Mouse (Mus musculus): Measurements from ENCODE around the gene Slc28a1.

The Slc28a1 gene

GRCm38 (mm10) chr7:81213347-81214152, 99.0 kb downstream of the Slc28a1 start, which contains the start of gene Pde8a:
Pde8a (plus strand) TSS chr7:81213596.
- no peak for DNase-seq (ENCODE audit: low spot score)

GRCm38 (mm10) chr7:81214153-81214907, 99.7 kb downstream of the Slc28a1 start:
- no peak for DNase-seq (ENCODE audit: low spot score)

- no peak for DNase-seq (ENCODE audit: low spot score)
These were observed 101.4 kb downstream of the Slc28a1 start for GRCm38 (mm10) chr7:81215950-81216349.

GRCm38 (mm10) chr7:81219321-81219720, 104.7 kb downstream of the Slc28a1 start:
- no peak for DNase-seq (ENCODE audit: low spot score)

All from ovary, adult 18-20 months (tissue).